Mouse (Mus musculus): ENCODE results near the gene Olfr1511.
"Not testable (repeated sequence)": the region's sequence is repeated elsewhere in the genome, so short reads cannot be mapped to it uniquely, and the experiment has no call there.

Gene Olfr1511

DNA sequence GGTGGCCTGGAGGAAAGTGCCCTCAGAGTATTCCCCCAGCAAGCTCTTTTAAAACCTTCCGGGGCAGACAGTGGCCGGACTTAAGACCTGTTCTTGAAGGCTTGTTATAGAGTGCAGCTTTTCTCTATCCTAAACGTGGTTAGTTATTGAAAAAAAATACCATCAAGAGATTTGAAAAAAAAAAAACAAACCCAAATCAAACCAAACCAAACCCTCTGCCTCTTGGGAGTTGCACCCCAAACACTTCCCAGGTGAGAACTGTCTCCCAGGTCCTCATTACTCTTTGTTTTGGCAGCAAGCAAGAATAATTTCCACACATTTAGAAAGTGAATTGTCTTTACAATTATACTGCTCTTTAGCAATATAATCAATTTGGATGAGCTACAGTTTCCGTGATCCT lies at the start of gene Olfr1511:
Olfr1511 (minus strand) TSS at position 101 of the 400 bp plus-strand sequence.
- no peak for DNase-seq (ENCODE audit: low read depth, low spot score)

DNA sequence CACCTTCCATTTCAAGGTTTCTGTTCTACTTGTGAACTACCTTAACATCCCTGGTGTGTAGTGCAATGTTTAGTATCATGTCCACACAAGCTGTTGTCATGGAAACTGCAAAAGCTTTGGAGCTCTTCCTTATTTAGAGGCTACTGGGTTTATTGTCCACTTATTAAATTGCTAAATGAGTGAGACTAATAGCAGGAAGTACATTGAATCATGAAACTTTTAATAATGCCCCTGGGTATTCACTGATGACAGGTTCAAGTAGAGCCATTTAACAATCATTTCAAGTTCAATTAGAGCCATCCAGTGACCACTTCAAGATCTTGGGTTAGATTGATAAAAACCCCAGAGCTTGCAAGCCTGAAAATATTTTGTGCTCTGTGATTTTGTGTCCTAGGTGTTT lies 45.5 kb upstream of the Olfr1511 start, which contains the start of gene Olfr1509:
Olfr1509 (plus strand) TSS at position 301 of the 400 bp plus-strand sequence.
- DNase-seq (ENCODE audit: low read depth, low spot score), result no peak

DNA sequence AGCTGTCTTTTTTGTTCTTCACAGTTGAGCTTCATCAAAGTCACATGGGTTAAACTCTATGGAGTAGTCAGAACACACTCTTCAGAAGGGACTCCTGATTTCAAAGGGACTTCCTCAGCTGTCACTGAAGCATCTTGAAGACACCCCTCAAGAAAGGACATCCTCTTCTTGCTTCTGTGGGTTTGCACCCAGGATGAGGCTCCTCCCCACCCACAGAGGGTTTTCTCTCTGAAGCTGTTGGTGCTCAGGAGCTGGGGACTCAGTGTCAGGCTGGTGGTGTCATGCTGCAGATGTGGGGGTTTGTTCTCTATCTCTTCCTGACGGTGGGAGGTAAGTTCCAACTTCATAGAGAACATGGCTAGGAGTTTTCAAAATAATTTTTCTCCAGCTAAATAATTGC lies 30.5 kb upstream of the Olfr1511 start:
- no peak for DNase-seq (ENCODE audit: low read depth, low spot score)

DNA sequence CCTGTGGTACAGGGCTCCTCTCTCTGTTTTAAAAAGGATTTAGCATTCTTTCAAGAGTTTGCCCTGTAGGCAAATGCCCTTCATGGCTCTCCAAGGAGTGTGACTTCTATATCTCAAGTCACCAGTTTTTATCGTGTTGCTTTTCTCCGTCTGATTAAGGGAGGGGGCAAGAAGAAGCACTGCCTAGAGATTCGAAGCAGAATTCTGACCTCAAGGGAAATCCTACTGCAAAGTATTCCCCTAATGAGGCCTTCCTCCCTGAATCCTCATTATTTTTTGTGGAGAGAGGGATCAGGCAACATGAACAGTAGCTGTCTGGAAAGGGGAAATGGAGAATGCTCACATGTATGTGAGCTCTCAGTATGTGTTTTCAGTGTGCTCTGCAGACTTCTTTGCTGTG lies 17.1 kb upstream of the Olfr1511 start, which contains the start of gene Olfr1510:
Olfr1510 (minus strand) TSS at position 101 of the 400 bp plus-strand sequence.
- DNase-seq (ENCODE audit: low read depth, low spot score), result no peak

DNA sequence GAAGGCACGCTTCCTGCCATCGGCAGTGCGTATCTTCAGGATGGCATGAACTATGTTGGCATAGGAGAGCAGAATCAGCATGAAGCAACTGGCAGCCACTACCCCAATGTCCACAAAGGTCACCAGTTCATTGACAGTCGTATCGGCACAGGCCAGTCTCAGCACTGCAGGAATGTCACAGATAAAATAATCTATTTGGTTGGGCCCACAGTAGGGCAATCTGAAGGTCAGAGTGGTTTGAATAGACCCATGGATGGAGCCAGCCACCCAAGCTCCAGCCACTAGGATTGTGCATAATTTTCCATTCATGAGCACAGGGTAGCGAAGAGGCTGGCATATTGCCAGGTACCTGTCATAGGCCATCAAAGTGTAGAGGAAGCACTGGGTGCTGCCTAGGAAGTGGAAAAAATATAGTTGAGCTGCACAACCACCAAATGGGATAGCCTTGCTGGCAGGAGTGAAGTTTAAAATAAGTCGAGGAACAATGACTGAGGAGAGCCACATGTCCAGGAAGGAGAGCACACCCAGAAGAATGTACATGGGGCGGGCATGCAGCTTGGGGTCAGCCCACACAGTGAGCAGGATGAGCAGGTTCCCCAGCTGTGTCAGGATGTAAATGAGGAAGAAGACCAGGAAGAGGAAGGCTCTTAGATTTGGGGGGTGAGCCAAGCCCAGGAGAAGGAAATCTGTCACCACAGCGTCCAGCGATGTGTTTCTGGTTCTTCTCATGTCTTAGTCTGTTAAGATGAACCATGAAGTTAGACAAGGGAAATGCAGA lies 13.2 kb upstream of the Olfr1511 start:
- DNase-seq (ENCODE audit: low read depth, low spot score), result not testable (repeated sequence)

DNA sequence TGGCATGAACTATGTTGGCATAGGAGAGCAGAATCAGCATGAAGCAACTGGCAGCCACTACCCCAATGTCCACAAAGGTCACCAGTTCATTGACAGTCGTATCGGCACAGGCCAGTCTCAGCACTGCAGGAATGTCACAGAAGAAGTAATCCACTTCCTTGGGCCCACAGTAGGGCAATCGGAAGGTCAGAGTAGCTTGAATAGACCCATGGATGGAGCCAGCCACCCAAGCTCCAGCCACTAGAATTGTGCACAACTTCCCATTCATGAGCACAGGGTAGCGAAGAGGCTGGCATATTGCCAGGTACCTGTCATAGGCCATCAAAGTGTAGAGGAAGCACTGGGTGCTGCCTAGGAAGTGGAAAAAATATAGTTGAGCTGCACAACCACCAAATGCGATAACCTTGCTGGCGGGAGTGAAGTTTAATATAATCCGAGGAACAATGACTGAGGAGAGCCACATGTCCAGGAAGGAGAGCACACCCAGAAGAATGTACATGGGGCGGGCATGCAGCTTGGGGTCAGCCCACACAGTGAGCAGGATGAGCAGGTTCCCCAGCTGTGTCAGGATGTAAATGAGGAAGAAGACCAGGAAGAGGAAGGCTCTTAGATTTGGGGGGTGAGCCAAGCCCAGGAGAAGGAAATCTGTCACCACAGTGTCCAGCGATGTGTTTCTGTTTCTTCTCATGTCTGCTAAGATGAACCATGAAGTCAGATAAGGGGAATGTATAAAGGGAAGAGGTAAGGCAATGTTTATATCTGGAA lies 6.9 kb downstream of the Olfr1511 start:
- not testable (repeated sequence) for DNase-seq (ENCODE audit: low read depth, low spot score)

DNA sequence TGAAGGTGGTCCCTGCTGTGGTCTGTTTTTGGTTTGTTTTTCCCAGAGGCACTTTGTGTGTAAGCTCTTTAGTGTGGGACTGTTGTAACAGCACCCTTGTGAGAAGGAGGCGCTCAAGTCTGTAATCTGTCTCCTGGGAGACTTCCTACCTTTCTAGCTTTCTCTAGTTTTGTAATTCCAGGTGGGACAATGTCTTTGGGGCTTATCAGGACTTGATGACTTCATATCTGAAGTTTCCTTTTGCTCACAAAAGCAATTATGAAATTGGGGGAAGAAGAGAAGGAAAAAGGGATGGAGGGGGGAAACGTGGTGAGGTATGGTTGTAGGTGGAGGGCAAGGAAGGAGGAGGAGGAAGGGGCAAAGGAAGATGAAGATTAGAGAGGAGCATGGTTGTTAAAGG lies 18.1 kb downstream of the Olfr1511 start, which contains the start of gene Olfr1512:
Olfr1512 (minus strand) TSS at position 101 of the 400 bp plus-strand sequence.
- no peak for DNase-seq (ENCODE audit: low read depth, low spot score)

DNA sequence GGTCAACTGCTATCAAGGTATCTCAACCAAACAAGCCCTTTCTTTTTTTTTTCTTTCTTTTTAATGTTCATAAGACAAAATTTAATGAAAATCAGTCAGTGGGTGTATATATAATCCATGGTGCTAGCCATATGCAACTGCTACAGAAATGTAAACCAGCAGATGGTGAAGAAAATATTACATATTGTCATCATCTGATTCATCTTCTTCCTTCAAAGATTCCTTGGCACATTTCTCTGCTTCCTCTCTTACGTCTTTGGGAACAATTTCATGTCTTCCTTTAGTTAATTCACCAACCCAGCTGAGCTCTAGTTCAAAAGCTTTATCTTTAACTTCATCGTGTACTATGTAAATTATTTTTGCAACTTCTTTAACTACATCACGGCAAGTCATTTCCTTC lies 28.4 kb downstream of the Olfr1511 start:
- DNase-seq (ENCODE audit: low read depth, low spot score), result peak; percentile 46

DNA sequence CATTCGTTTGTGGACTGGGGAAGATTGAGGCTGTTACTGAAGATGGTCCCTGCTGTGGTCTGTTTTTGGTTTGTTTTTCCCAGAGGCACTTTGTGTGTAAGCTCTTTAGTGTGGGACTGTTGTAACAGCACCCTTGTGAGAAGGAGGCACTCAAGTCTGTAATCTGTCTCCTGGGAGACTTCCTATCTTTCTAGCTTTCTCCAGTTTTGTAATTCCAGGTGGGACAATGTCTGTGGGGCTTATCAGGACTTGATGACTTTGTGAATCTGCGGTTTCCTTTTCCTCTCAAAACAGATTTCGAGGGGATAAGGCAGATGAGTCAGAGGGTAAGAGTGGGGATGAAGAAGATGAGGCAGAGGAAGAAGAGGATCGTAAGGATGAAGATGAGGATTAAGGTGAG lies 40.9 kb downstream of the Olfr1511 start, which contains the start of gene Olfr1513:
Olfr1513 (minus strand) TSS at position 101 of the 400 bp plus-strand sequence.
- no peak for DNase-seq (ENCODE audit: low read depth, low spot score)

All from telencephalon, adult 2 months (tissue).